Mouse (Mus musculus) E14TG2a.4 (cell line): Measurements from ENCODE around the gene Limd1.

ENCODE experiments used
- H3K27me3 ChIP-seq: 2 replicates; pipeline ENCODE4 v1.6.1; 2014; ENCODE audit warnings: low read length, control low read depth; ENCODE audit not compliant: insufficient read depth
- H3K36me3 ChIP-seq: 2 replicates; pipeline ENCODE4 v1.6.1; 2014; ENCODE audit warnings: low read length, control low read depth; ENCODE audit not compliant: insufficient read depth
- H3K4me1 ChIP-seq: replicated peaks from 2 replicates; pipeline ENCODE4 v1.6.1; 2014; ENCODE audit warnings: low read depth, low read length, control low read depth
- H3K4me3 ChIP-seq: replicated peaks from 2 replicates; pipeline ENCODE4 v1.5.1; 2014; ENCODE audit warnings: mild to moderate bottlenecking, low read length
- H3K9me3 ChIP-seq: 2 replicates; pipeline ENCODE4 v1.6.1; 2014; ENCODE audit warnings: low read length, control low read depth
- CTCF ChIP-seq: conservative IDR thresholded peaks from 2 replicates; pipeline ENCODE4 v1.5.1; 2014; ENCODE audit warnings: low read length
- NANOG ChIP-seq: IDR thresholded peaks from 2 replicates; pipeline ENCODE4 v1.6.1; 2014; ENCODE audit warnings: borderline replicate concordance, low read length, mixed read lengths
- POU5F1 ChIP-seq: IDR thresholded peaks from 2 replicates; pipeline ENCODE4 v1.6.1; 2014; ENCODE audit warnings: low read length, borderline replicate concordance

Gene Limd1

DNA sequence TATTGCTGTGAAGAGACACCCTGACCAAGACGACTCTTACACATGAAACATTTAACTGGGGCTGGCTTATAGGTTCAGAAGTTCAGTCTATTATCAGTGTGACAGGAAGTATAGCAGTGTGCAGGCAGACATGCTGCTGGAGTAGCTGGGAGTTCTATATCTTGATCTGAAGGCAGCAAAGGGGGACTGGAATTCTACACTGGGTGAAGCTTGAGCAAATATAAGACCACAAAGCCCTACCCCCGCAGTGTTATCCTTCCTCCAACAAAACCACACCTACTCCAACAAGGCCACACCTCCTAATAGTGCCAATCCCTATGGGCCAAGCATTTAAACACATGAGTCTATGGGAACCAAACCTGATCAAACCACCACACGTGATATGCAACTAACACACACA lies 26.7 kb upstream of the Limd1 start:
- Histone ChIP-seq H3K27me3 (no peaks in the 10 kb centered on the region), H3K4me3 (no peak overlapping the region), H3K36me3 (peaks cover 16% of the 10 kb centered on the region), H3K9me3 (no peaks in the 10 kb centered on the region), H3K4me1 (peaks cover 5% of the 10 kb centered on the region)
- no peak for TF ChIP-seq CTCF
- TF ChIP-seq POU5F1 = no peak
- TF ChIP-seq NANOG = no peak

DNA sequence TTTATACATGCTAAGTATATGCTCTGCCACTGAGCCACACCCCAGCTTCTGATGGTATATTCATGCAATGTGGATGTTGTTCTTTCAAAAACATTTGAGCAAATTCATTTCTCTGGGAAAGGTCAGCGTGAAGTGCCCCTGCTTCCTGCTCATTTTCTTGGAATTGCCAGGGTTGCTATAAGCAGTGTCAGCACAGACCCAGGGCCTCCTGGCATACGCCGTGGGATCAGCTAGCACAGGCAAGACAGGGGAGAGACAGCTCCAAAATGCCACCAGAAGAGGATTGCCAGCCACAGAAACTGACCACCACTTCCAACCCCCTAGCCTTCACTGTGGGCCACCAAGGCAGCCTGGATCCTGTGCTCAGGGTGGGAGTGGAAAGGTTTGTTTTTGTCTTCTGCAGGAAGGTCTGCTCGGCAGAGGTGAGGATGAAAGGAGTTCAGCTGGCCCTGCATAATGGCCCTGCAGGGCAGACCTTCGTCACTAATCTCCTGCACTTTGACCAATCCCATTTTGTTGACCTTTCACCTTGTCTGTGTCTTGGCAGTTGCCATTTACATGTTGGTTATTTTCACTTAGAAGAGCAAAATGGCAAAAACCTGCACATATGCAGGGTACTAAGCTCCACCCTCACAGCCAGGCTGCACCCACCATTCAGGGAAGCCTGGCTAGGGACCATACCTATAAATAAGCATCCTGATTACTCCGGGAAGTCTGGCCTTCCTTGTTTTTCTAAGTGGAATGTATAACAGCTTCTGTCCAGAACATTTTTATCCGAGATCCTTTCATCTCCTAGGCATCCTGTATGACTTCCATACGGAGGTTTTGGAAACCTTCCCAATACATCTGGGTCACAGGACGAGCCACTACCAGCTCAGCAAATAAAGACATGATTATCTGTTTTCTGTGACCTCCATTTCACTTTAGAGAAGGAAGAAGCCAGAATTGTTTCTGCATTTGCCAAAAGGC lies 21.6 kb upstream of the Limd1 start:
- no peak for TF ChIP-seq POU5F1
- no peak for TF ChIP-seq NANOG
- TF ChIP-seq CTCF = no peak
- H3K4me3 ChIP-seq = no peak overlapping the region
- peaks cover 30% of the 10 kb centered on the region for H3K36me3 ChIP-seq

DNA sequence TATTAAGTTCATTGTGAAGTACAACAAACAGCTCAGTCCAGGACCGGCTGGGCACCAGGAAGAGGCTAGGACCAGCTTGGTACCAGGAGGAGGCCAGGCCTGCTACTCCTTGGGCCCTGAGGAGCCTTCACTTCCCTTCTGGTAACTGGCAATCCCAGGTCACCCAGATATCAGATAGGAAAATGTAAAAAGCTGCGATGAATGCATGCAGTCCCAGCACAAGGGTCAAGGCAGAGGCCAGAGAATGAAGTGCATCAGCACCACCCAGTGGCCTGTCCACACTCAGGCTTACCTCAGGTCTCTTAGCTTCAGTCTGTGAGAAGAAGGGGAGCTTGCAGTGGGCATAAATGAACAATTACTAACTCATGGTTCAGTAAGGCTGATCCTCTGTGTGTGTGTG lies 20.9 kb upstream of the Limd1 start:
- no peak for TF ChIP-seq NANOG
- TF ChIP-seq CTCF = no peak
- TF ChIP-seq POU5F1 = no peak
- Histone ChIP-seq H3K9me3 (no peaks in the 10 kb centered on the region), H3K27me3 (no peaks in the 10 kb centered on the region), H3K4me1 (peaks cover 9% of the 10 kb centered on the region), H3K4me3 (no peak overlapping the region), H3K36me3 (peaks cover 25% of the 10 kb centered on the region)

More for the DNA sequence above, 21.6 kb upstream of the Limd1 start:
- H3K27me3 ChIP-seq = no peaks in the 10 kb centered on the region
- H3K4me1 ChIP-seq = peaks cover 9% of the 10 kb centered on the region
- H3K9me3 ChIP-seq = no peaks in the 10 kb centered on the region

DNA sequence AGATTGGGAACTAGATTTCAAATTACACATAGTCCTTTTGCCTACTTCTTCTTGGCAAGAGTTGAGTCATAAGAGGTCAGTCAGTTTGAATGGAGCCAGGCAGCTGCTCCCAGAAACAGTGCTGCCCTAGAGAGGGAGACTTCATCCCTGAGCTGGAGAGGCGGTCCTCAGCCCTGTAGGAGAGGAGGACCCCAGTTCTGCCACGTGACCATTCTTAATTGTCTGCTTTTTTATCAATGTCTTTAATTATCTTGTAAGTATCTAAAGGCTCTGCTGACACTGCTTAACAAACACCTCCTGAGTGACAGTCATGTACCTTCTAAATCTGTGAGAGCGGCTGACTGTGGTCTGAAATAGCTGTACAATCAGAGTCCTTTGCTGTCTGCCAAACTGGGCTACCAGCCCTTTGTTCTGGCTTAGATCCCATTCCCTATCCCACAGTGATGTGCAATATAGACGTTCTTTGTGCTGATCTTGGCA lies 11.3 kb upstream of the Limd1 start:
- no peaks in the 10 kb centered on the region for H3K36me3 ChIP-seq
- no peaks in the 10 kb centered on the region; the same call in none of the 2 replicates for H3K27me3 ChIP-seq
- H3K9me3 ChIP-seq = no peaks in the 10 kb centered on the region
- TF ChIP-seq CTCF (no peak), POU5F1 (no peak), NANOG (no peak)
- H3K4me3 ChIP-seq = no peak overlapping the region
- H3K4me1 ChIP-seq = no peaks in the 10 kb centered on the region

DNA sequence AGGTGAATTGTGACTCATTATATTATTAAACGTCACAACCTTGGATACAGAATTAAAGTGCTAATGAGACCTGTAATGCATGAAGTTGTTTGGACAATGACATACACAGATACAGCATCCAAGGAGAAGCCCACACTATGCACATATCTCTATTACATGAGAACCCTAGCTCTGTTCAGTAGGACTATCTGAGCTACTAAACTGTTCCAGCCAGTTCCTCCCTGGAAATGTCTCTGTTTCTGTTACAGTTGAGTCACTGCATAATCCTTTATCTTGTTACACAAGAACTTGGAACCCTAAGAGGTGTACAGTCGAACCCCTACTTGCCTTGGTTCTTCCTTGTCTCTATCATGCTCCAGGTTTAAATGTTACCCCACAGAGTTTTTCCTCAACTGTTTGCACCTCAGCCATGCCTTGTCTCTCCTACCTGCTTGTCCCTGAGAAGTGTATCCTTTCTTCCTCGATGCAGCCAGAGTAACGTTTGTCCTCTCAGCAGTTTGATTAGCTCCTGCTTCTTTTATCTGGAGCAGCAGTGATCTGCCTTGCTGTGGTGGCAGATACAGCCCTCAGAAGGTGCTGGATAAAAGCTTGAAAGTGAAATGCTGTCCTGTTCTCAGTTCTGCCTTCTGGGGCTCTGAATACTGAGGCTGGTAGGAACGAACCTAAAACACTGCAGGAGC lies 10.0 kb upstream of the Limd1 start:
- no peak overlapping the region for H3K4me3 ChIP-seq
- H3K27me3 ChIP-seq = no peaks in the 10 kb centered on the region; the same call in none of the 2 replicates
- TF ChIP-seq POU5F1 (no peak), CTCF (no peak), NANOG (no peak)
- no peaks in the 10 kb centered on the region for H3K36me3 ChIP-seq
- H3K9me3 ChIP-seq = no peaks in the 10 kb centered on the region
- H3K4me1 ChIP-seq = no peaks in the 10 kb centered on the region

DNA sequence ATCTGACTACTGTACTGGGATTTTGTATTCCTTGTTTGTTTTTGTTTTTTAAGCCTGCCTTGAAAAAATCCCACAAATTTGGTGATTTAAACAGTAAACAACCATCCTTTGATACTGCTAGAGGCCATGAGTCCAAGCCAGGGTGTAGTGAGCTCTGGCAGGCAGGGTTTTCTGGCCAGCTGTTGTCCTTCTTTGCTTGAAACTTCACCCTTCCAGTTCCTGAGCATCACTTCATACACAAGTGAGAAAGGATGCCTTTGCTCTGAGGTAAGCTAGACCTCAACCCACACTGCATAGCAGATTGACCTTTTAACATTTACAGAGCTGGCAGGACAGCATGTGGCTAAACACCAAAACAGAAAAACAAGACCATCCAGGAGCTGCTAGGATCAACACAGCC lies 9.4 kb upstream of the Limd1 start:
- no peak overlapping the region for H3K4me3 ChIP-seq
- TF ChIP-seq CTCF (no peak), POU5F1 (no peak), NANOG (no peak)
- no peaks in the 10 kb centered on the region; the same call in none of the 2 replicates for H3K27me3 ChIP-seq
- H3K36me3 ChIP-seq = no peaks in the 10 kb centered on the region
- no peaks in the 10 kb centered on the region for H3K4me1 ChIP-seq
- no peaks in the 10 kb centered on the region for H3K9me3 ChIP-seq

DNA sequence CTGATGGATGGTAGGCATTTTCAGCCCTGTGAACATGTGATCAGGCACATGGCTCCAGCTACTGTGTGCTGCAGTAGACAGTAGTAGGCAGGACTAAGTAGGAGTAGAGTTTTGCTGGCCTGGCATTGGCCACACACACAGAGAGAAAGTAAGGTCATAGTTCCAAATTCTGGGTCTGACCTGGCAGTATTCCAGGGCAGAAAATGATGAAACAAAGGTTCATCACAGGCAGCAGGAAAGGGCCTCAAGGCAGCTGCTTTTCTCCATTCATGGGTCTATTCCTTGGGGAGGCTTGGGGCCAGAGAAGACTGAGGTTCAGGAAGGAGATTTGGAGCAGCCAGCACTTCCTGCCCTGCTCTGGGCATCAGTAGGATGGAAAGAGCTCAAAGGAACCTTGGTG lies 5.1 kb upstream of the Limd1 start:
- Histone ChIP-seq H3K27me3 (no peaks in the 10 kb centered on the region; the same call in none of the 2 replicates), H3K36me3 (no peaks in the 10 kb centered on the region), H3K4me3 (no peak overlapping the region), H3K9me3 (no peaks in the 10 kb centered on the region), H3K4me1 (peaks cover 10% of the 10 kb centered on the region)
- TF ChIP-seq NANOG (no peak), CTCF (no peak), POU5F1 (no peak)

DNA sequence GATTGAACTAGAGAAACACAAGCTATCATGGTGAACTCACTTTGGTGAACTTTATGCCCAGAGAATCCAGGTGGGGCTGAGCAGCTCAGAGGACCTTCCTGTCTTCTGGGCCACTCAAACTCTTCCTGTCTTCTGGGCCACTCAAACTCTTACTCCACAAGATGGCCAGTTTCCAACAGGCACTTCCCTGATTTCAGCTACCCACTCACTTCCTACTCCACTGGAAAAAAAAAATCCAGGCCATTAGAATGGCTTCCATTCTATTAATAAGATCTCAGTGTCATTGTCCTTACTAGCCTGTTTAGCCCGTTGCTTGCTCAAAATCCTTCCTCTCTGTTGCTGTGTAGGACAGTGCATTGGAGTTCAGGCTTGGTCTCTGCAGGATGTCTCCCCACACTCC lies 2.9 kb upstream of the Limd1 start:
- Histone ChIP-seq H3K27me3 (peaks cover 9% of the 10 kb centered on the region; the same call in 1 of the 2 replicates), H3K36me3 (peaks cover 11% of the 10 kb centered on the region), H3K4me1 (peaks cover 28% of the 10 kb centered on the region), H3K4me3 (no peak overlapping the region), H3K9me3 (no peaks in the 10 kb centered on the region)
- TF ChIP-seq NANOG (no peak), CTCF (no peak), POU5F1 (no peak)
